In the genomic region with DNA sequence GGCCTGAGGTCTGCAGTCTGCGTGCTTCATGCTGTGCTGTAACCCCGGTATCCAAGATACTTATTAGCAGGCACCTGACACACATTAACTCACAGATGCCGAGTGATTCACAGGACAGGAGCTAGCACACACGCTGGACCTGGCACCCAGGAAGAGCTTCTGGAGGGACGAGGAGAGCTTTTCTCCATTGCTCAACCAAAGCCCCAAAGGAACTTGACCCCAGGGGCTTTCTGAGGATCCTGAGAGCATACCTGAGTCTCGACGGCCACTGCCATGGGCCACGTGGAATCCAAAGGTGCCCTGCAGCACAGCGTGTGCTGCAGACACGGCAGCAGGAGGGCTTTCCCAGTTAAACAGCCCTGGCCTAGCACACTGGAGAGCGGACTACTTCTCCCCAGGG, we compare ENCODE assay signal across 13 mouse cellular contexts. TPM values are rescaled to one million over a fixed set of nuclear protein-coding genes. Genes with fewer than 3 reads are reported as not detected.
DNase-seq lines count a peak whose midpoint lies in the region; ATAC-seq lines count a peak whose summit lies in the region.
"Had no signal": no experiment of that assay in that cellular context is flagged by ENCODE, and none has a peak within 500 bp of the region (broad histone marks: within the 10 kb centered on the region; RNA-seq: fewer than 3 reads in every experiment).

No protein-coding gene starts in this region.

- no peaks in the 10 kb centered on the region for H3K9me3 ChIP-seq in forebrain, embryonic 14.5 days (replicated peaks; ENCODE audit: control insufficient read depth, low read length)
- H3K9me3 ChIP-seq in forebrain, embryonic 12.5 days, result no peaks in the 10 kb centered on the region
- no peaks in the 10 kb centered on the region for H3K9me3 ChIP-seq in neural tube, embryonic 11.5 days (ENCODE audit: control insufficient read depth, low read length)
- H3K9me3 ChIP-seq: G1E; limb, embryonic 15.5 days had no signal

- intact Hi-C loops in gastrocnemius, postnatal 14 days (cut with DNase I; ENCODE audit: low total_unique reads), result loop anchor here (5.0 kb wide), 1 partner anchor 74 kb away; no protein-coding TSS in a partner anchor

- WGBS in forebrain, embryonic 14.5 days, result 83% methylated on average over 11 of the region's 11 CpGs
- WGBS in forebrain, embryonic 12.5 days, result 83% methylated on average over 11 of the region's 11 CpGs
- WGBS in neural tube, embryonic 11.5 days, result 74% methylated on average over 11 of the region's 11 CpGs

- H3K4me2 ChIP-seq in forebrain, embryonic 14.5 days (ENCODE audit: low read length), result no peak overlapping the region
- no peak overlapping the region for H3K4me2 ChIP-seq in forebrain, embryonic 12.5 days
- no peak overlapping the region for H3K4me2 ChIP-seq in neural tube, embryonic 11.5 days (ENCODE audit: low read depth)
- H3K4me2 ChIP-seq: limb, embryonic 15.5 days had no signal

- H3K36me3 ChIP-seq in forebrain, embryonic 14.5 days (ENCODE audit: control insufficient read depth, insufficient read depth, low read length), result no peaks in the 10 kb centered on the region
- H3K36me3 ChIP-seq in forebrain, embryonic 12.5 days (replicated peaks), result no peaks in the 10 kb centered on the region
- no peaks in the 10 kb centered on the region for H3K36me3 ChIP-seq in neural tube, embryonic 11.5 days (ENCODE audit: control insufficient read depth, insufficient read depth, low read length)
- H3K36me3 ChIP-seq: G1E had no signal

- 0 out of 2 replicates have a peak overlapping the region, but pooled peaks have one; percentile 1 for H3K9ac ChIP-seq in forebrain, embryonic 14.5 days (ENCODE audit: low read length)
- no peak overlapping the region for H3K9ac ChIP-seq in forebrain, embryonic 12.5 days
- 0 out of 2 replicates have a peak overlapping the region, but pooled peaks have one; percentile 22 for H3K9ac ChIP-seq in neural tube, embryonic 11.5 days (ENCODE audit: low read length)
- H3K9ac ChIP-seq: limb, embryonic 15.5 days had no signal

- peaks cover 26% of the 10 kb centered on the region for H3K4me1 ChIP-seq in forebrain, embryonic 14.5 days (ENCODE audit: control insufficient read depth, insufficient read depth, low read length)
- peaks cover 62% of the 10 kb centered on the region for H3K4me1 ChIP-seq in forebrain, embryonic 12.5 days
- peaks cover 29% of the 10 kb centered on the region for H3K4me1 ChIP-seq in neural tube, embryonic 11.5 days (ENCODE audit: control insufficient read depth, insufficient read depth, low read length)

- ATAC-seq in forebrain, embryonic 14.5 days, result no peak
- no peak for ATAC-seq in forebrain, embryonic 12.5 days (ENCODE audit: low FRiP score)
- ATAC-seq in neural tube, embryonic 11.5 days (ENCODE audit: insufficient read depth, low FRiP score, low TSS enrichment), result no peak
- no peak for ATAC-seq in megakaryocyte-erythroid progenitor cell, adult 5-6 weeks (replicated peaks; ENCODE audit: low FRiP score, low TSS enrichment, poor library complexity, severe bottlenecking)
- ATAC-seq: lung, postnatal 0 days had no signal

- no peak overlapping the region for H3K27ac ChIP-seq in forebrain, embryonic 14.5 days (ENCODE audit: low read depth, low read length)
- no peak overlapping the region for H3K27ac ChIP-seq in forebrain, embryonic 12.5 days
- H3K27ac ChIP-seq in neural tube, embryonic 11.5 days (ENCODE audit: low read depth, low read length), result peak overlapping the region; percentile 17; the same call in 1 of the 2 replicates
- H3K27ac ChIP-seq: limb, embryonic 15.5 days had no signal

- H3K27me3 ChIP-seq in forebrain, embryonic 14.5 days (replicated peaks; ENCODE audit: control insufficient read depth, insufficient read depth, low read length), result no peaks in the 10 kb centered on the region
- H3K27me3 ChIP-seq in forebrain, embryonic 12.5 days, result no peaks in the 10 kb centered on the region
- H3K27me3 ChIP-seq in neural tube, embryonic 11.5 days (ENCODE audit: control insufficient read depth, insufficient read depth, low read length), result no peaks in the 10 kb centered on the region
- H3K27me3 ChIP-seq: limb, embryonic 15.5 days had no signal

- no peak for DNase-seq in forebrain, embryonic 14.5 days (ENCODE audit: low spot score)
- DNase-seq in neural tube, embryonic 11.5 days (ENCODE audit: low spot score), result no peak
- DNase-seq in neural tube, embryonic 10.5 days (ENCODE audit: extremely low spot score, low spot score), result no peak
- DNase-seq in kidney, adult 9 months, result peak; percentile 89
- DNase-seq in yolk sac, embryonic 10.5 days (ENCODE audit: low spot score), result peak; percentile 68
- no peak for DNase-seq in gastrocnemius, postnatal 14 days
- DNase-seq: layer of hippocampus, adult 9-11 months; retina, postnatal 1 day had no signal

- H3K4me3 ChIP-seq in forebrain, embryonic 14.5 days (ENCODE audit: low read depth, low read length), result no peak overlapping the region
- no peak overlapping the region for H3K4me3 ChIP-seq in forebrain, embryonic 12.5 days (replicated peaks)
- H3K4me3 ChIP-seq in neural tube, embryonic 11.5 days (ENCODE audit: low read depth, low read length), result no peak overlapping the region
- H3K4me3 ChIP-seq: limb, embryonic 15.5 days had no signal

RNA-seq across cellular contexts. Expression of a gene that starts 27.9 kb away (rescaled TPM):
- polyA plus RNA-seq in forebrain, embryonic 14.5 days (2014; fragmentation: Nextera tagmentation; extraction: Ambion mirVana), result 2.4 TPM in 2 replicates
- 2.9 and 4.5 TPM in 2 replicates for polyA plus RNA-seq in forebrain, embryonic 12.5 days (2016; fragmentation: Nextera tagmentation; extraction: Ambion mirVana)
- 4.1 and 5.1 TPM in 2 replicates for polyA plus RNA-seq in neural tube, embryonic 11.5 days (2014; fragmentation: Nextera tagmentation; extraction: Ambion mirVana)
- total RNA-seq in megakaryocyte-erythroid progenitor cell, adult 5-6 weeks (2014; fragmentation: Nextera tagmentation), result 1.1 TPM in 1 of 2 replicates, not detected in the other
- not detected in 2 replicates for total RNA-seq in megakaryocyte-erythroid progenitor cell, adult 5-6 weeks (2017)
- total RNA-seq in gastrocnemius, postnatal 14 days (2021), result 1 to 10 TPM; 3.8 to 4.3 TPM

RNA-seq across cellular contexts. Expression of a gene that starts 57.8 kb away (rescaled TPM):
- polyA plus RNA-seq in forebrain, embryonic 14.5 days (2014; fragmentation: Nextera tagmentation; extraction: Ambion mirVana), result 97.7 and 109 TPM in 2 replicates
- polyA plus RNA-seq in forebrain, embryonic 12.5 days (2016; fragmentation: Nextera tagmentation; extraction: Ambion mirVana), result 113 and 124 TPM in 2 replicates
- polyA plus RNA-seq in neural tube, embryonic 11.5 days (2014; fragmentation: Nextera tagmentation; extraction: Ambion mirVana), result 111 TPM in 2 replicates
- 12.2 and 24.8 TPM in 2 replicates for total RNA-seq in megakaryocyte-erythroid progenitor cell, adult 5-6 weeks (2014; fragmentation: Nextera tagmentation)
- total RNA-seq in megakaryocyte-erythroid progenitor cell, adult 5-6 weeks (2017), result 19.6 and 30.9 TPM in 2 replicates
- total RNA-seq in gastrocnemius, postnatal 14 days (2021), result 10 to 100 TPM; 14.4 to 20.8 TPM

Comparison
In these comparisons a context has a peak if more than half of its experiments do, and no peak if none do; other contexts are left out.
1. DNase-seq: peak in kidney, adult 9 months (single experiment) and yolk sac, embryonic 10.5 days (single experiment); none in forebrain, embryonic 14.5 days (single experiment), neural tube, embryonic 11.5 days (single experiment), neural tube, embryonic 10.5 days (single experiment) and gastrocnemius, postnatal 14 days (single experiment).